Mouse (Mus musculus) hindbrain, postnatal 0 days (tissue): Measurements from ENCODE around the gene C730034F03Rik. TPM values are rescaled to one million over a fixed set of nuclear protein-coding genes. Genes with fewer than 3 reads are reported as not detected.
A peak's percentile ranks its signal among the peaks of the same experiment; 100 is the strongest.

Experiments used
- ATAC-seq: fragments of 200-750 bp; cut with Nextera tagmentation; 2 replicates; pipeline ENCODE4 v1.8.0; 2017; ENCODE audit warnings: mild to moderate bottlenecking, moderate TSS enrichment, moderate library complexity
- DNase-seq: peaks from one replicate; pipeline ENCODE4 v3.0.0-alpha.2; 2015; ENCODE audit warnings: low spot score
- H3K27ac ChIP-seq: fragments of 300-500 bp; sonication (generic); 2 replicates; pipeline ENCODE4 v1.5.1; 2014; ENCODE audit warnings: mild to moderate bottlenecking
- H3K27me3 ChIP-seq: fragments of 300-500 bp; sonication (generic); 2 replicates; pipeline ENCODE4 v1.6.1; 2014; ENCODE audit warnings: low read length, mixed read lengths; ENCODE audit not compliant: insufficient read depth
- H3K36me3 ChIP-seq: fragments of 300-500 bp; sonication (generic); 2 replicates; pipeline ENCODE4 v1.6.1; 2014; ENCODE audit warnings: low read length, mixed read lengths; ENCODE audit not compliant: insufficient read depth
- H3K4me1 ChIP-seq: fragments of 300-500 bp; sonication (generic); 2 replicates; pipeline ENCODE4 v1.6.1; 2014; ENCODE audit warnings: antibody characterized with exemption, low read length, mixed read lengths; ENCODE audit not compliant: insufficient read depth
- H3K4me2 ChIP-seq: fragments of 300-500 bp; sonication (generic); 2 replicates; pipeline ENCODE4 v1.6.1; 2014; ENCODE audit warnings: low read depth, mild to moderate bottlenecking, low read length, moderate library complexity, mixed read lengths
- H3K4me3 ChIP-seq: fragments of 300-500 bp; sonication (generic); 2 replicates; pipeline ENCODE4 v1.5.1; 2014; ENCODE audit warnings: low read length
- H3K9ac ChIP-seq: fragments of 300-500 bp; sonication (generic); replicated peaks from 2 replicates; pipeline ENCODE4 v1.6.1; 2014; ENCODE audit warnings: mild to moderate bottlenecking, low read length, moderate library complexity, mixed read lengths
- H3K9me3 ChIP-seq: fragments of 300-500 bp; sonication (generic); 2 replicates; pipeline ENCODE4 v1.6.1; 2016; ENCODE audit warnings: low read length, mixed read lengths
- CTCF ChIP-seq: IDR thresholded peaks from 2 replicates; pipeline ENCODE4 v1.5.1; 2016; ENCODE audit warnings: antibody characterized with exemption, control low read depth, low read depth
- WGBS: fragments of 180-500 bp; shearing (Covaris S2); extraction: QIAGEN DNeasy Blood & Tissue Kit; methylation state at CpG from one replicate; pipeline ENCODE4 v1.1.7; 2014; 5-methylcytosine and 5-hydroxymethylcytosine counted together
- polyA plus RNA-seq: library from polyadenylated mRNA; unstranded; fragments of >200 nt; fragmentation: Nextera tagmentation; extraction: Ambion mirVana; gene quantifications from 2 replicates; pipeline ENCODE4 v1.2.1, GENCODE M21; 2015
- total RNA-seq: library from RNA; depleted of rRNA; stranded (reverse); fragments of >200 nt; gene quantifications from 2 replicates; pipeline ENCODE4 v1.2.3, GENCODE M21; 2014

Gene C730034F03Rik
- total and polyA plus RNA-seq, 2 experiments from 2014 or later: 1.3 to 3.3 TPM

GRCm38 (mm10) chr15:89473370-89473769, 44.0 kb downstream of the C730034F03Rik start:
- Histone ChIP-seq H3K4me1 (peaks cover 7% of the 10 kb centered on the region), H3K4me3 (no peak overlapping the region), H3K9me3 (no peaks in the 10 kb centered on the region), H3K36me3 (no peaks in the 10 kb centered on the region), H3K9ac (no peak overlapping the region), H3K27me3 (no peaks in the 10 kb centered on the region), H3K27ac (no peak overlapping the region), H3K4me2 (no peak overlapping the region)
- ATAC-seq (no peak), DNase-seq (no peak)
- WGBS: 83% methylated on average over 9 of the region's 9 CpGs
- TF ChIP-seq CTCF: no peak

GRCm38 (mm10) chr15:89473921-89474320, 44.5 kb downstream of the C730034F03Rik start:
- no peak overlapping the region for H3K27ac ChIP-seq
- H3K9ac ChIP-seq: no peak overlapping the region
- DNase-seq (no peak), ATAC-seq (no peak)
- no peaks in the 10 kb centered on the region for H3K36me3 ChIP-seq
- no peaks in the 10 kb centered on the region for H3K27me3 ChIP-seq
- no peak overlapping the region for H3K4me2 ChIP-seq
- TF ChIP-seq CTCF: no peak
- no peaks in the 10 kb centered on the region for H3K9me3 ChIP-seq
- WGBS: over 99% methylated on average over 8 of the region's 8 CpGs
- H3K4me1 ChIP-seq: peaks cover 7% of the 10 kb centered on the region
- no peak overlapping the region for H3K4me3 ChIP-seq

GRCm38 (mm10) chr15:89474596-89475292, 45.4 kb downstream of the C730034F03Rik start:
- Histone ChIP-seq H3K9me3 (no peaks in the 10 kb centered on the region), H3K4me3 (no peak overlapping the region), H3K4me2 (peak overlapping the region; percentile 90), H3K9ac (no peak overlapping the region; the same call in 1 of the 2 replicates), H3K27ac (no peak overlapping the region), H3K27me3 (no peaks in the 10 kb centered on the region), H3K36me3 (no peaks in the 10 kb centered on the region), H3K4me1 (peaks cover 7% of the 10 kb centered on the region)
- ATAC-seq (no peak), DNase-seq (no peak)
- 94% methylated on average over 19 of the region's 19 CpGs for WGBS
- no peak for TF ChIP-seq CTCF

- TF ChIP-seq CTCF: no peak
- DNase-seq (no peak), ATAC-seq (no peak)
- WGBS: 80% methylated on average over 7 of the region's 7 CpGs
- H3K27ac ChIP-seq: no peak overlapping the region
- peaks cover 7% of the 10 kb centered on the region for H3K4me1 ChIP-seq
- H3K4me3 ChIP-seq: peak overlapping the region; percentile 44
- H3K27me3 ChIP-seq: no peaks in the 10 kb centered on the region
- H3K4me2 ChIP-seq: peak overlapping the region; percentile 90
- no peaks in the 10 kb centered on the region for H3K36me3 ChIP-seq
- H3K9ac ChIP-seq: peak overlapping the region; percentile 61
- H3K9me3 ChIP-seq: no peaks in the 10 kb centered on the region
Measured at GRCm38 (mm10) chr15:89475293-89475600, 45.9 kb downstream of the C730034F03Rik start.

GRCm38 (mm10) chr15:89475611-89476474, 46.5 kb downstream of the C730034F03Rik start:
- H3K4me2 ChIP-seq: peak overlapping the region; percentile 90
- peak overlapping the region; percentile 80 for H3K27ac ChIP-seq
- no peaks in the 10 kb centered on the region for H3K27me3 ChIP-seq
- peaks cover 7% of the 10 kb centered on the region for H3K4me1 ChIP-seq
- peak overlapping the region; percentile 61 for H3K9ac ChIP-seq
- peak; percentile 96 for ATAC-seq
- 10% methylated on average over 43 of the region's 44 CpGs for WGBS
- peak overlapping the region; percentile 44 for H3K4me3 ChIP-seq
- peak; percentile 92 for DNase-seq
- TF ChIP-seq CTCF: peak; percentile 3; the same call in 1 of the 2 replicates
- no peaks in the 10 kb centered on the region for H3K36me3 ChIP-seq
- no peaks in the 10 kb centered on the region for H3K9me3 ChIP-seq

- Histone ChIP-seq H3K9me3 (no peaks in the 10 kb centered on the region), H3K9ac (peak overlapping the region; percentile 61), H3K4me2 (peak overlapping the region; percentile 90), H3K27me3 (no peaks in the 10 kb centered on the region), H3K36me3 (no peaks in the 10 kb centered on the region), H3K4me3 (peak overlapping the region; percentile 44), H3K27ac (peak overlapping the region; percentile 80), H3K4me1 (peaks cover 7% of the 10 kb centered on the region)
- 6% methylated on average over 5 of the region's 5 CpGs for WGBS
- ATAC-seq: no peak
- peak; percentile 67 for DNase-seq
- TF ChIP-seq CTCF: no peak
Measured at GRCm38 (mm10) chr15:89476475-89476815, 47.1 kb downstream of the C730034F03Rik start.
